Mouse (Mus musculus): ENCODE measurements around the gene Fcamr. TPM values are rescaled to one million over a fixed set of nuclear protein-coding genes. Genes with fewer than 3 reads are reported as not detected.

Fcamr gene
- polyA plus RNA-seq, 1 experiment from 2014 or later, result 0.16 TPM

DNA sequence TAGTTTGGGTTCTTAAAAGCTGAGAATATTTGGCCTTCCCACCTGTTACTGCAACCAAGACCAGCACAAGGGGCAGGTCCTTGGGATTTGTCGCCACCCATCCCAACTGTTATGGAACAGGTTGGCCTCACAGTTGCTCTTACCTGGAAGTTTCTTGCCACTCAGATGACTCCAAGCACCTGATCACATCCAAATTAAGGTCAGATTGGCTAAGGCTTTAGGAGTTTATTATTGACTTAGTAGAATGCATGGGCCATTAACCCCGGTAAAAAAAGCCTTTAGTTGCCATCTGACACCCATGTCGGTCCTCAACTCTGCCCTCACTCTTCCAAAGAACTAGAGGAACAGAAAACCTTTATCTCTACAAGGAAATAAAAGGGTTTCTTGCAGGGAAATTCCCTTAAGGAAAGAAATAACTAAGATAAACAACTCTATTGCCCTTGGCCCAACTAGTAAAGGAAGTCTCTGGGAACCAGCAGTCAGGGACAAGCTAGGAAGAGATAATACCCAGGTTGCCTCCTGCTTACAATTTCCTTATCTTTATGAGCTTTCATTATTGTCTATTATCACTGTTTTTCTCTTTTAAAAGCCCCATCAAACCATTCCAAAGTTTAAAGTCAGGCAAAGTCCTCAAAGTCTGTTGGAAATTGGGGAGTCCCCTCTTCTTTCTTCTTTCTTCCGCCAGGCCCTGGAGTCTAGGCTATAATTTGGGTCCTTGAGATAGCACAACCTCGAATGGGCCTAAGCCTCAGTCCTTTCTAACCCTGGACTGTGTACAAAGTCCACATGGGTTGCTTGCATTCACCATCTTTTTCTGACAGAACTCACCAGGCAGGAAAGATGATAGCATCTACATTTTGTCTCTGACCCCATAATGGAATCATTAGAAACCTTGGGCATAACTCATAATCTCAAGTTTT is 31.8 kb downstream of the Fcamr start:
- no peaks in the 10 kb centered on the region for H3K36me3 ChIP-seq (ENCODE audit: control insufficient read depth, insufficient read depth, low read length)
- H3K4me2 ChIP-seq (ENCODE audit: low read length), result no peak overlapping the region
- H3K27me3 ChIP-seq (replicated peaks; ENCODE audit: control insufficient read depth, insufficient read depth, low read length), result no peaks in the 10 kb centered on the region
- ATAC-seq (replicated peaks; ENCODE audit: low FRiP score, low TSS enrichment, low read depth) (peak; percentile 79), DNase-seq (ENCODE audit: low spot score) (no peak)
- H3K27ac ChIP-seq (ENCODE audit: low read depth), result 0 out of 2 replicates have a peak overlapping the region, but pooled peaks have one; percentile 25
- WGBS, result 66% methylated on average over 5 of the region's 5 CpGs
- H3K4me1 ChIP-seq (replicated peaks; ENCODE audit: control insufficient read depth, insufficient read depth, low read length), result 0 out of 2 replicates have a peak, but pooled peaks cover 4% of the 10 kb centered on the region
- no peak overlapping the region for H3K4me3 ChIP-seq (ENCODE audit: low read depth, low read length)
- H3K9ac ChIP-seq (ENCODE audit: low read length), result no peak overlapping the region
- no peaks in the 10 kb centered on the region for H3K9me3 ChIP-seq (ENCODE audit: control insufficient read depth, low read length)

DNA sequence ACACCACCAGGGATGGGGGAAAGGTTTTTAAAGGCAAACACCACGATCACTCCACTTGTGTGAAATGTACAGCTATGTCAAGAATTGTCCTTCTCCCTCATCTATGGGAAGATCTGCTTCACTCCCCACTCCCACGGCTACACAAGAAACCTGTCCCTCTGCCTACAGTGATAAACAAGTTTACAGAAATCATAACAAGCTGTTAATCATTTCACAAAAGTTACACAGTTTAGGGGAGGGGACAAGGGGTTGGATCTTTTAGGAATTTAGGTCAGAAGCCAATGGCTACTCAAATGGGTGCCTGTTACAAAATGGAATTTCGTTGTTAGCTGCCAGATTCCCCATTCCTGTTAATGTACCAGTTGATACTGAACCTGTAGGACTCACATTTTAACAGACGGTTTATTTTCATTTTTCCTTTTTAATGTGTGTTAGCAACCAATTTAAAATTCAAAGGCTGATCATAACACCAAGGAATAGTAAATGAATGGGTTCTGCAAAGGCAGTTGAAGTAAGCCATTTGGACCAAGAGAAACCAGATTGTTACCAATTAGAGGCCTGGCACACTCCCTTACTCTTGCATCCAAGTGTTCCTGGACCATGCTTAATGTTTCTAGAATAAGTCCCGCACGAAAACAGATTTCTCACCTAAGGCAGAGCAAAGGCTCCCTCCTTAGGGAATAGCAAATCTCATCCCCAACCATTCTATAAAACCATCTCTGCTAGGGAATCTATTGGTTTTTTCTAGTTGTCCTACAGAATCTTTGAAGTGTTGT is 34.6 kb downstream of the Fcamr start:
- Histone ChIP-seq H3K4me3 (ENCODE audit: low read depth, low read length) (no peak overlapping the region), H3K4me2 (ENCODE audit: low read length) (no peak overlapping the region), H3K36me3 (ENCODE audit: control insufficient read depth, insufficient read depth, low read length) (no peaks in the 10 kb centered on the region), H3K9me3 (ENCODE audit: control insufficient read depth, low read length) (no peaks in the 10 kb centered on the region), H3K9ac (ENCODE audit: low read length) (no peak overlapping the region), H3K27me3 (replicated peaks; ENCODE audit: control insufficient read depth, insufficient read depth, low read length) (no peaks in the 10 kb centered on the region), H3K27ac (ENCODE audit: low read depth) (no peak overlapping the region), H3K4me1 (replicated peaks; ENCODE audit: control insufficient read depth, insufficient read depth, low read length) (peaks cover 8% of the 10 kb centered on the region; the same call in 1 of the 2 replicates)
- no peak for ATAC-seq (replicated peaks; ENCODE audit: low FRiP score, low TSS enrichment, low read depth)
- WGBS, result 77% methylated on average over 6 of the region's 6 CpGs
- no peak for DNase-seq (ENCODE audit: low spot score)

- 56% methylated on average over 6 of the region's 6 CpGs for WGBS
- no peak for DNase-seq (ENCODE audit: low spot score)
- ATAC-seq (replicated peaks; ENCODE audit: low FRiP score, low TSS enrichment, low read depth), result no peak
Observed at GRCm38 (mm10) chr1:130838288-130838687, 37.6 kb downstream of the Fcamr start.

DNA sequence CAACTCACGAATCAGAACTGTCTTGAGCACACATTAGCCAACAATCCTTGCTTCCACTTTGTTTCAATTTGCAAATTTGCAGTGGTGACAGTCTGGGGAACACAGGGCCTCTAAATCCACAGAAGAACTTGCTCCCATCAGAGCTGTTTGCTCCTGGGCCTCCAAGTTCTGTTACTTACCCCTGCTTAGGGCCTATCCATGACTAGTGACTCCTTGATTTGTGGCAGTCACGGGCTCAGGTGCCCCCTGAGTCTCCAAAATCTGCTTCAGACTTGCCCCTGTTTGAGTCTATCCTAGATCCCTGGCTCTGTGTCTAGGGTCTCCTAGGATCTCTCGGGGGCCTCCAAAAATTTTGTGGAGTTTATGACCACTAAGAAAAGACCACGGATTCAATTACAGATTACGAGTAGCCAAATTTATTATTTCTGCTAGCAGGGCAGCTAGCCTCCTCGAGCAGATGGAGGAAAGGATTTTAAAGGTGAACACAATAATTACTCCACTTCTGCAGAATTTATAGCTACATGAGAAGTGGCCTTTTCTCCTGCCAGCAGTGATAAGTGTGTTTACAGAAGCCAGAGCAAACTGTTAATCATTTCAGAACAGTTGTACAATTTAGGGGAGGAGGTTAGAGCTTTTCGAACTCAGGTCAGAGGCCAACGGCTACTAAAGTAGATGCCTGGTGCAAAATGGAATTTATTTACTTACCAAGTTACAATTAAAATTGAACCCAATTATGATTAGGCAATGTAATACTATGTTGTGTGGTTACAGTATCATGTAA is 40.1 kb downstream of the Fcamr start:
- WGBS, result 20% methylated on average over 8 of the region's 8 CpGs
- Histone ChIP-seq H3K4me3 (ENCODE audit: low read depth, low read length) (no peak overlapping the region), H3K36me3 (ENCODE audit: control insufficient read depth, insufficient read depth, low read length) (no peaks in the 10 kb centered on the region), H3K4me1 (replicated peaks; ENCODE audit: control insufficient read depth, insufficient read depth, low read length) (peaks cover 11% of the 10 kb centered on the region), H3K9me3 (ENCODE audit: control insufficient read depth, low read length) (no peaks in the 10 kb centered on the region), H3K27me3 (replicated peaks; ENCODE audit: control insufficient read depth, insufficient read depth, low read length) (no peaks in the 10 kb centered on the region), H3K4me2 (ENCODE audit: low read length) (no peak overlapping the region; the same call in 1 of the 2 replicates), H3K27ac (ENCODE audit: low read depth) (peak overlapping the region; percentile 43; the same call in 1 of the 2 replicates), H3K9ac (ENCODE audit: low read length) (no peak overlapping the region)
- ATAC-seq (replicated peaks; ENCODE audit: low FRiP score, low TSS enrichment, low read depth), result peak; percentile 69; the same call in 1 of the 2 replicates
- DNase-seq (ENCODE audit: low spot score), result no peak

More at GRCm38 (mm10) chr1:130838288-130838687, 37.6 kb downstream of the Fcamr start:
- H3K4me3 ChIP-seq (ENCODE audit: low read depth, low read length), result no peak overlapping the region
- no peak overlapping the region for H3K27ac ChIP-seq (ENCODE audit: low read depth)
- no peak overlapping the region for H3K4me2 ChIP-seq (ENCODE audit: low read length)
- H3K36me3 ChIP-seq (ENCODE audit: control insufficient read depth, insufficient read depth, low read length), result no peaks in the 10 kb centered on the region
- no peaks in the 10 kb centered on the region for H3K9me3 ChIP-seq (ENCODE audit: control insufficient read depth, low read length)
- H3K27me3 ChIP-seq (replicated peaks; ENCODE audit: control insufficient read depth, insufficient read depth, low read length), result no peaks in the 10 kb centered on the region
- H3K9ac ChIP-seq (ENCODE audit: low read length), result no peak overlapping the region
- peaks cover 15% of the 10 kb centered on the region for H3K4me1 ChIP-seq (replicated peaks; ENCODE audit: control insufficient read depth, insufficient read depth, low read length)

- ATAC-seq (replicated peaks; ENCODE audit: low FRiP score, low TSS enrichment, low read depth) (no peak), DNase-seq (ENCODE audit: low spot score) (no peak)
- no peak overlapping the region for H3K9ac ChIP-seq (ENCODE audit: low read length)
- H3K4me1 ChIP-seq (replicated peaks; ENCODE audit: control insufficient read depth, insufficient read depth, low read length), result peaks cover 11% of the 10 kb centered on the region
- H3K4me3 ChIP-seq (ENCODE audit: low read depth, low read length), result no peak overlapping the region
- no peaks in the 10 kb centered on the region for H3K36me3 ChIP-seq (ENCODE audit: control insufficient read depth, insufficient read depth, low read length)
- H3K4me2 ChIP-seq (ENCODE audit: low read length), result no peak overlapping the region
- no peaks in the 10 kb centered on the region for H3K27me3 ChIP-seq (replicated peaks; ENCODE audit: control insufficient read depth, insufficient read depth, low read length)
- 71% methylated on average over 7 of the region's 7 CpGs for WGBS
- no peak overlapping the region for H3K27ac ChIP-seq (ENCODE audit: low read depth)
- H3K9me3 ChIP-seq (ENCODE audit: control insufficient read depth, low read length), result no peaks in the 10 kb centered on the region
Observed at GRCm38 (mm10) chr1:130841621-130842020, 40.9 kb downstream of the Fcamr start.

- no peaks in the 10 kb centered on the region for H3K36me3 ChIP-seq (ENCODE audit: control insufficient read depth, insufficient read depth, low read length)
- no peak for DNase-seq (ENCODE audit: low spot score)
- H3K27ac ChIP-seq (ENCODE audit: low read depth), result no peak overlapping the region
- H3K4me2 ChIP-seq (ENCODE audit: low read length), result no peak overlapping the region
- no peak for ATAC-seq (replicated peaks; ENCODE audit: low FRiP score, low TSS enrichment, low read depth)
- H3K9me3 ChIP-seq (ENCODE audit: control insufficient read depth, low read length), result no peaks in the 10 kb centered on the region
- no peak overlapping the region for H3K9ac ChIP-seq (ENCODE audit: low read length)
- no peaks in the 10 kb centered on the region for H3K27me3 ChIP-seq (replicated peaks; ENCODE audit: control insufficient read depth, insufficient read depth, low read length)
- H3K4me3 ChIP-seq (ENCODE audit: low read depth, low read length), result no peak overlapping the region
- WGBS, result 87% methylated on average over 7 of the region's 7 CpGs
- peaks cover 11% of the 10 kb centered on the region for H3K4me1 ChIP-seq (replicated peaks; ENCODE audit: control insufficient read depth, insufficient read depth, low read length)
Observed at GRCm38 (mm10) chr1:130844516-130844915, 43.8 kb downstream of the Fcamr start.

DNA sequence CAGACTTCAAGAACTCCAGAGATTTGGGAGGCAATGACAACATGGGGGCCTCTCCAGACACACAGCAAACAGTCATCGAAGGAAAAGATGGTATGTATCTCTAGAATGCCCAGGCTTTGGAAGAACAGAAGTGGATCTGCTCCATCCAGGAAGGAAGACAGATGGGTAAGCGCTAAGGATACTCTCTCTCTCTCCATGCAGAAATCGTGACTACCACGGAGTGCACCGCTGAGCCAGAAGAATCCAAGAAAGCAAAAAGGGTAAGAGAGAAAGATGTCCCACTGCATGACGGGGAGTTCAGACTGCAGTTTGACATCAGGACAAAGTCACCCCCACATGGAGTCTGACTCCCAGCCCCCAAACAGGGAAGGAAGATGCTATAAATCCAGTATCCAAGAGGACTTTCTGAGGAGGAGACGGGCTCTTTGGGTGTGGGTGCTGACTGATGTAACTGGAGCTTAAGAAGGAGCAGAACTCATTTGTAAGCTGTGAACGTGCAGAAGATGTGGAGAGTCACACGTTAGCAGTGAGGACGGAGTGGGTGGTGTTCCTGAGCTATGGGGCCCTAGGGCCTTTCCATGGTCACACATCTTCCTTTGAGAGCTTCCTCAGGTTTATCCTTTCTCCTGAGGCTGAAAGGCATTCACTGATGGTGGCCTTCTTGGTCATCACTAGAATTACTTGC is 49.0 kb downstream of the Fcamr start:
- WGBS, result 87% methylated on average over 10 of the region's 10 CpGs
- H3K36me3 ChIP-seq (ENCODE audit: control insufficient read depth, insufficient read depth, low read length), result no peaks in the 10 kb centered on the region
- ATAC-seq (replicated peaks; ENCODE audit: low FRiP score, low TSS enrichment, low read depth), result no peak

DNA sequence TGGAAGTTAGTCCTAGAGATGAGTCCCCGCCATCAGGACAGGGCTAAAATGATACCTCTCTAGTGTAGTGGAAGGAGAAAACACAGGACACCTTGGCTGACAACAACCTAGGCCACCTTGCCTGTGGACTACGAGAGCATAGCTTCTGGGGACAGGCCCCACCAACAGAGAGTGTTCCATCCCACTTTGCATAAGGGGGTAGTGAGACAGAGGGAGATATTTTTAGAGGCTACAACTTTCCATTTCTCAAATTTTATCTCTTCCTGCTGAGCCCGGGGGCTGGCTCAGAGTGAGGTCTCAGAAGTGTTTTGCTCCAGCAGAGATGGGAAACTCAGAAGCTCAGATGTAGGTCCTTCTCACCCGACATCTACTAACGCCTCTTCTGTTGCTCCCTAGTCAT is 49.7 kb downstream of the Fcamr start:
- WGBS, result 81% methylated on average over 5 of the region's 5 CpGs
- Histone ChIP-seq H3K4me1 (replicated peaks; ENCODE audit: control insufficient read depth, insufficient read depth, low read length) (no peaks in the 10 kb centered on the region), H3K4me2 (ENCODE audit: low read length) (no peak overlapping the region), H3K4me3 (ENCODE audit: low read depth, low read length) (no peak overlapping the region), H3K9ac (ENCODE audit: low read length) (no peak overlapping the region), H3K27me3 (replicated peaks; ENCODE audit: control insufficient read depth, insufficient read depth, low read length) (no peaks in the 10 kb centered on the region), H3K27ac (ENCODE audit: low read depth) (no peak overlapping the region), H3K9me3 (ENCODE audit: control insufficient read depth, low read length) (no peaks in the 10 kb centered on the region), H3K36me3 (ENCODE audit: control insufficient read depth, insufficient read depth, low read length) (no peaks in the 10 kb centered on the region)
- ATAC-seq (replicated peaks; ENCODE audit: low FRiP score, low TSS enrichment, low read depth), result no peak
- DNase-seq (ENCODE audit: low spot score), result no peak

More for the DNA sequence above, 49.0 kb downstream of the Fcamr start:
- DNase-seq (ENCODE audit: low spot score), result no peak
- Histone ChIP-seq H3K27me3 (replicated peaks; ENCODE audit: control insufficient read depth, insufficient read depth, low read length) (no peaks in the 10 kb centered on the region), H3K4me3 (ENCODE audit: low read depth, low read length) (no peak overlapping the region), H3K4me2 (ENCODE audit: low read length) (no peak overlapping the region), H3K9ac (ENCODE audit: low read length) (no peak overlapping the region), H3K27ac (ENCODE audit: low read depth) (no peak overlapping the region), H3K9me3 (ENCODE audit: control insufficient read depth, low read length) (no peaks in the 10 kb centered on the region), H3K4me1 (replicated peaks; ENCODE audit: control insufficient read depth, insufficient read depth, low read length) (no peaks in the 10 kb centered on the region)

Measured in intestine, embryonic 14.5 days (tissue).